Comparison of ENCODE assay signal across 18 mouse cellular contexts in genomic region chr9:26453924-26454323, GRCm38 (mm10).
DNase-seq lines count a peak whose midpoint lies in the region; ATAC-seq and TF ChIP-seq lines count a peak whose summit lies in the region.
"Had no signal": no experiment of that assay in that cellular context is flagged by ENCODE, and none has a peak within 500 bp of the region (broad histone marks: within the 10 kb centered on the region; RNA-seq: fewer than 3 reads in every experiment).

No protein-coding gene starts in this region.

- no peak overlapping the region for H3K27ac ChIP-seq in heart, embryonic 12.5 days (ENCODE audit: poor library complexity, severe bottlenecking)
- H3K27ac ChIP-seq in heart, adult 2 months = no peak overlapping the region
- no peak overlapping the region for H3K27ac ChIP-seq in midbrain, embryonic 12.5 days (replicated peaks)
- no peak overlapping the region for H3K27ac ChIP-seq in midbrain, embryonic 11.5 days (ENCODE audit: low read depth, low read length)
- H3K27ac ChIP-seq: embryonic facial prominence, embryonic 15.5 days; limb, embryonic 12.5 days; liver, embryonic 13.5 days had no signal

- no peak overlapping the region; the same call in 1 of the 2 replicates for H3K4me2 ChIP-seq in heart, embryonic 12.5 days
- no peak overlapping the region for H3K4me2 ChIP-seq in midbrain, embryonic 12.5 days (replicated peaks)
- H3K4me2 ChIP-seq in midbrain, embryonic 11.5 days = no peak overlapping the region
- H3K4me2 ChIP-seq: embryonic facial prominence, embryonic 15.5 days; limb, embryonic 12.5 days; liver, embryonic 13.5 days had no signal

- H3K4me3 ChIP-seq in heart, embryonic 12.5 days = no peak overlapping the region
- H3K4me3 ChIP-seq in heart, adult 2 months = no peak overlapping the region
- no peak overlapping the region for H3K4me3 ChIP-seq in midbrain, embryonic 12.5 days
- H3K4me3 ChIP-seq in midbrain, embryonic 11.5 days (ENCODE audit: low read depth, low read length) = no peak overlapping the region
- H3K4me3 ChIP-seq: embryonic facial prominence, embryonic 15.5 days; limb, embryonic 12.5 days; liver, embryonic 13.5 days had no signal

- H3K79me2 ChIP-seq in heart, adult 2 months (replicated peaks; ENCODE audit: control insufficient read depth, insufficient read depth, low read length) = no peaks in the 10 kb centered on the region

- ATAC-seq in heart, embryonic 12.5 days (ENCODE audit: insufficient number of reproducible peaks, low FRiP score) = peak; percentile 63; the same call in 1 of the 2 replicates
- ATAC-seq in midbrain, embryonic 12.5 days (ENCODE audit: low FRiP score, low read depth) = 0 out of 2 replicates have a peak, but pooled peaks have one; percentile 9
- ATAC-seq in midbrain, embryonic 11.5 days (ENCODE audit: low FRiP score) = no peak

- DNase-seq in heart, adult 2 months = no peak
- DNase-seq in midbrain, embryonic 11.5 days (ENCODE audit: low spot score, missing footprints) = no peak
- DNase-seq in adrenal gland, postnatal 10 days = peak; percentile 58
- DNase-seq in heart, postnatal 4 days = peak; percentile 43
- no peak for DNase-seq in layer of hippocampus, adult 11-12 months (ENCODE audit: low spot score)
- DNase-seq: B cell, adult 2 months; cerebellum, postnatal 10 days; embryo, embryonic 11 days; kidney, adult 2 months; layer of hippocampus, adult 9-11 months; liver, embryonic 13.5 days; midbrain, embryonic 14.5 days; retina, postnatal 1 day; thymus, adult 18-20 months had no signal

- no peaks in the 10 kb centered on the region for H3K36me3 ChIP-seq in heart, embryonic 12.5 days
- H3K36me3 ChIP-seq in heart, adult 2 months (ENCODE audit: control insufficient read depth, insufficient read depth, low read length) = no peaks in the 10 kb centered on the region
- H3K36me3 ChIP-seq in midbrain, embryonic 12.5 days = no peaks in the 10 kb centered on the region
- no peaks in the 10 kb centered on the region for H3K36me3 ChIP-seq in midbrain, embryonic 11.5 days (ENCODE audit: control insufficient read depth, insufficient read depth, low read length)
- H3K36me3 ChIP-seq: embryonic facial prominence, embryonic 15.5 days; limb, embryonic 12.5 days; liver, embryonic 13.5 days had no signal

- no peak for TF ChIP-seq EP300 in heart, adult 2 months (IDR thresholded peaks at IDR 0.05; ENCODE audit: insufficient read depth, low read depth, low read length)

- TF ChIP-seq CTCF in heart, adult 2 months (IDR thresholded peaks at IDR 0.05) = no peak

- H3K27me3 ChIP-seq in heart, embryonic 12.5 days (replicated peaks) = no peaks in the 10 kb centered on the region
- H3K27me3 ChIP-seq in heart, adult 2 months (ENCODE audit: control insufficient read depth, insufficient read depth, low read length) = no peaks in the 10 kb centered on the region
- H3K27me3 ChIP-seq in midbrain, embryonic 12.5 days = no peaks in the 10 kb centered on the region; the same call in 1 of the 2 replicates
- no peaks in the 10 kb centered on the region for H3K27me3 ChIP-seq in midbrain, embryonic 11.5 days (ENCODE audit: control insufficient read depth, insufficient read depth, low read length)
- H3K27me3 ChIP-seq: embryonic facial prominence, embryonic 15.5 days; limb, embryonic 12.5 days; liver, embryonic 13.5 days had no signal

- no peak overlapping the region for H3K9ac ChIP-seq in heart, embryonic 12.5 days
- no peak overlapping the region for H3K9ac ChIP-seq in heart, adult 2 months (ENCODE audit: low read depth, low read length)
- no peak overlapping the region for H3K9ac ChIP-seq in midbrain, embryonic 12.5 days (replicated peaks)
- no peak overlapping the region for H3K9ac ChIP-seq in midbrain, embryonic 11.5 days (ENCODE audit: low read length)
- H3K9ac ChIP-seq: embryonic facial prominence, embryonic 15.5 days; limb, embryonic 12.5 days; liver, embryonic 13.5 days had no signal

- no peak for TF ChIP-seq POLR2A in heart, adult 2 months (IDR thresholded peaks at IDR 0.05; ENCODE audit: insufficient read depth, low read depth, low read length)

- intact Hi-C loops in heart, adult 2 months (cut with DNase I) = no loop called here

- peaks cover 13% of the 10 kb centered on the region for H3K4me1 ChIP-seq in heart, embryonic 12.5 days (replicated peaks)
- no peaks in the 10 kb centered on the region for H3K4me1 ChIP-seq in heart, adult 2 months (ENCODE audit: control insufficient read depth, insufficient read depth, low read length)
- no peaks in the 10 kb centered on the region for H3K4me1 ChIP-seq in midbrain, embryonic 12.5 days
- H3K4me1 ChIP-seq in midbrain, embryonic 11.5 days (ENCODE audit: control insufficient read depth, insufficient read depth, low read length) = no peaks in the 10 kb centered on the region
- H3K4me1 ChIP-seq: embryonic facial prominence, embryonic 15.5 days; limb, embryonic 12.5 days; liver, embryonic 13.5 days had no signal

- 48% methylated on average over 7 of the region's 7 CpGs for WGBS in heart, embryonic 12.5 days
- WGBS in heart, adult 2 months = 37% methylated on average over 7 of the region's 7 CpGs
- WGBS in midbrain, embryonic 12.5 days = 79% methylated on average over 7 of the region's 7 CpGs
- 92% methylated on average over 7 of the region's 7 CpGs for WGBS in midbrain, embryonic 11.5 days

- no peaks in the 10 kb centered on the region for H3K9me3 ChIP-seq in heart, embryonic 12.5 days (replicated peaks)
- no peaks in the 10 kb centered on the region for H3K9me3 ChIP-seq in midbrain, embryonic 12.5 days
- no peaks in the 10 kb centered on the region for H3K9me3 ChIP-seq in midbrain, embryonic 11.5 days (ENCODE audit: control insufficient read depth, low read length)
- H3K9me3 ChIP-seq: embryonic facial prominence, embryonic 15.5 days; limb, embryonic 12.5 days; liver, embryonic 13.5 days had no signal

Comparison
In these comparisons a context has a peak if more than half of its experiments do, and no peak if none do; other contexts are left out.
1. DNase-seq: peak in adrenal gland, postnatal 10 days (single experiment) and heart, postnatal 4 days (single experiment); none in heart, adult 2 months (0 of 2), midbrain, embryonic 11.5 days (single experiment) and layer of hippocampus, adult 11-12 months (single experiment).